Mouse (Mus musculus) E14TG2a.4 (cell line): Measurements from ENCODE around the gene Elmod3.

Source experiments
- CTCF ChIP-seq: conservative IDR thresholded peaks from 2 replicates; pipeline ENCODE4 v1.5.1; 2014; ENCODE audit warnings: low read length
- POU5F1 ChIP-seq: IDR thresholded peaks from 2 replicates; pipeline ENCODE4 v1.6.1; 2014; ENCODE audit warnings: low read length, borderline replicate concordance

- no peak for TF ChIP-seq CTCF
- no peak for TF ChIP-seq POU5F1
Observed at GRCm38 (mm10) chr6:72631700-72632099, 33.5 kb upstream of the Elmod3 start.
